Mouse (Mus musculus): ENCODE data around the gene Elmo1.

Gene Elmo1

GRCm38 (mm10) chr13:20257562-20258525 lies 167.4 kb downstream of the Elmo1 start:
- no peak for DNase-seq (ENCODE audit: low spot score in 2 of 2)

DNA sequence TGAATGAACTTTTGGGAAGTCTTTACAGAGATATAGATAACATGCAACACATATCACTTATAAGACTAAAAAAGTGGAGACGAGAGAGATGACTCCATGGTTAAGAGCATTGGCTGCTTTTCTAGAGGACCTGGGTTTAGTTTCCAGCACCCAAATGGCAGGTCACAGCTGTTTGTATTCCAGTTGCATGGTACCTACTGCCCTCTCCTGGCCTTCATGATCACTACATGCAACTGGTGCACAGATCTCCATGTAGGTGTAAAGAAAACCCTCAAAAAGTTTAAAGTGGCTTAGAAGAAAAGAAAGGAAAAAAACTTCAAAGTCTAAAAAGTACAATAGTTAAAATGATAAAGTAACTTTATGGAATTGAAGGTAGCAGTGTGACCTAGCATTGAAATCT lies 172.8 kb downstream of the Elmo1 start:
- DNase-seq (ENCODE audit: low spot score in 2 of 2): no peak

GRCm38 (mm10) chr13:20270148-20270547 lies 179.8 kb downstream of the Elmo1 start:
- no peak for DNase-seq (ENCODE audit: low spot score in 2 of 2)

GRCm38 (mm10) chr13:20271799-20272198 lies 181.4 kb downstream of the Elmo1 start:
- peak in 1 of 2 experiments; percentile 21 for DNase-seq (ENCODE audit: low spot score in 2 of 2)

- DNase-seq (ENCODE audit: low spot score in 2 of 2): peak in 1 of 2 experiments; percentile 27
Measured at GRCm38 (mm10) chr13:20272562-20272961, 182.2 kb downstream of the Elmo1 start.

DNA sequence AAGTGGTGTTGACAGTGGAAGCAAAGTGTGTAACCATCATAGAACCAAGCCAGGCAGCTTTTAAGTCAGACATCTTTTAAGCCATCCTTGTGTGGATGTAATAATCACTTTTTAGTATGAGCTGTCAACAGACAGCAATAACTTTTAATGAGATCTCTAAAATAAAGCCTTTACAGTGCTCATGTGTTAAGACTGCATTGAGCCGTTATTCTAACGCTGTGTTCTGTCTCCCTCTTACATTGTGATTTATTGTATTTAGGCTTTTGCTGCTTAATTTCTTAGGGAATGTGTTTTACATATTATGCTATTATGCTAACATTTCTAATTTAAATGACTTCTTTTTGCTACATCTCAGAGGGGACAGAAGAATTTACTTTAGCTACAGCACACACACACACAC lies 189.5 kb downstream of the Elmo1 start:
- no peak for DNase-seq (ENCODE audit: low spot score in 2 of 2)

DNA sequence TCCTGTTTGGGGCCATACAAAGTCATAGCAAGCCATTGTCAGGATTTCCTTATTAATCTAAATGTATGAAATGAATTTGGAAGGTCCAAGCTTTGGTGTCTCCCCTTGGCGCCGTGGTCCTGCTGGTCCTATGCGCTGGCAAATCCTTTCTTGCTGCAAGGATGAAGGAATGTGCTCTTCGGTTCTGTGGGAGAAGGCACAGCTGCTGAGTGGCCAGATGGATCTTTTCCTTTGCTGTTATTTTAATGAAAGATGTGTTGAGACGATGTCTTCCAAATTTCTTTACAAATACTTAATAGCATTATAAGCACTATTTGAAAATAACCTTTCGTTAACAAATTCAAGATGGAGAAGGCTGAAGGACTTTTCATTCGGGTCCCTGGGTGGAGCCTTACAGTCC lies 193.5 kb downstream of the Elmo1 start:
- DNase-seq (ENCODE audit: low spot score in 2 of 2): no peak

- DNase-seq (ENCODE audit: low spot score in 2 of 2): no peak
Measured at GRCm38 (mm10) chr13:20286680-20287079, 196.3 kb downstream of the Elmo1 start.

- DNase-seq (ENCODE audit: low spot score in 2 of 2): peak in 1 of 2 experiments; percentile 18
Measured at GRCm38 (mm10) chr13:20288393-20288792, 198.0 kb downstream of the Elmo1 start.

DNA sequence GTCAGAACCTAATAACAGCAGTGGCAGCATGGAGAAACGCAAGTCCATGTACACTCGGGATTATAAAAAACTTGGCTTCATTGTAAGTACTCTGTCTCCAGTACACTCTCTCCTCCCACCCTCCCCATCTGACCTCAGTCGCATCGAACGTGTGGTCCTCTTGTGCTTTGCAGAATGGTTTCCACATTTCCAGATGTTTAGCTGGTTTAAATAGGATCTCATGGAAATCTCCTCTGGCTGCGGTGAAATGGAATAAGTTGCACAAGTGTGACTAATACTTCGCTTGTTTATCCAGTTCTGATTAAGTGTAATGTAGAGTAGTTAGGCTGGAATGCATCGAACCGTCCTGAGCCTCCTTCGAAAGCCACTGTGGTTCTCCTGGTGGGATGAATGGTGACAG lies 200.0 kb downstream of the Elmo1 start:
- no peak for DNase-seq (ENCODE audit: low spot score in 2 of 2)

DNA sequence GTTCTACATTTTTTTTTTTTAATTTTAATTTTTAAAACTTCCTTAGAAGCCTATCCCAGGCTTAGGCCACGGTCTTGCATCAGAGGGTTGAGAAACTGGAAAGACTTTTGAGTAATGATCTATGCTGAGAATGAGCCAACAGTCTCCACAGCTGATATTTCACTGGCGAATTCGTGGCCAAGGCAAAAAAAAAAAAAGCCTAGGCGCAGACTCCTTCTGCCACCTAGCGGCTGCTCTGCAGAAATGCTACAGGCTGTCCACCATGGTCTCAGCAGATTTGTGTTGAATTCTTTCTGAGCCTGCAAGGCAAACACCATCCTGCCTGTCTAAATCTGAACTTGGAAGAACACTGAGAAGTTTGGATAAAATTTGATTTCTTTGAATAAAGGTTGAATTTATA lies 202.0 kb downstream of the Elmo1 start:
- DNase-seq (ENCODE audit: low spot score in 2 of 2): peak in 1 of 2 experiments; percentile 29

- no peak for DNase-seq (ENCODE audit: low spot score in 2 of 2)
Measured at GRCm38 (mm10) chr13:20295278-20295970, 205.0 kb downstream of the Elmo1 start.

DNA sequence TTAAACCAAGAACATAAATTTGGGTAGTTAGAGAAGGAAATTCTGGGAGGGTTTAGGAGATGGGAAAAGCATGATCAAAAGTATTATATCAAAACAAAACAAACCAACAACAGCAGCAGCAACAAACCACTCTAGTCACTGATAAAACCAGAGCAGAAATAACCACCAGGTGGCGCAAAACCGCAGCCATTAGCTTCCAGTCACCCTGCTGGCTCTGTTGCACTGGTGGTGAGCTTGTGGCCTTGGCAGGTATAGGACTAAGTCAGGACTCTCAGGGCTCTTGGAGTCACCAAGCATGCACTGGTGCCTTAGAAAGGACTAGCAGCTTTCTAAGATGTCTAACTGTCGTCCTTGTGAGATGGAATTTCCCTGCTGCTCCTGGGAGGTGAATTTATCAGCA lies 207.4 kb downstream of the Elmo1 start:
- peak in 1 of 2 experiments; percentile 55 for DNase-seq (ENCODE audit: low spot score in 2 of 2)

DNA sequence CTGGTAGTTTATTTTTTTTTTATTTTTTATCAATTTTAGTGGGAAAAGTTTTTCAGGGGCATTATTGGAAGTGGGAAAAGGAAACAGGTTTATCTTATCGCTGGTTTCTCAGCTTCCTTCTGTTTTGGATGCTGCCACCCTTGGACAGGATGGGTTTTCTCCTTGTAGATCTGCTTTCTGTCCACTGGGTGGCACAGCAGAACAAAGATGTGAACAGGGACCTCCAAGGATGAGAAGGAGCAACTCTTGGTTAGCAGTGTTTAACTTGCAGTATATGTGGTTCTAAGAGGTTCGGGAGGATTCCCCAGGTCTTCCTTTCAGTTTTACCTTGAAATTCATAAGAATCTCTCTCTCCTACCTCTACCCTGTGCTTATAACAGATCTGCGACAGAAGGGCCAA lies 209.0 kb downstream of the Elmo1 start:
- DNase-seq (ENCODE audit: low spot score in 2 of 2): peak in 1 of 2 experiments; percentile 38

DNA sequence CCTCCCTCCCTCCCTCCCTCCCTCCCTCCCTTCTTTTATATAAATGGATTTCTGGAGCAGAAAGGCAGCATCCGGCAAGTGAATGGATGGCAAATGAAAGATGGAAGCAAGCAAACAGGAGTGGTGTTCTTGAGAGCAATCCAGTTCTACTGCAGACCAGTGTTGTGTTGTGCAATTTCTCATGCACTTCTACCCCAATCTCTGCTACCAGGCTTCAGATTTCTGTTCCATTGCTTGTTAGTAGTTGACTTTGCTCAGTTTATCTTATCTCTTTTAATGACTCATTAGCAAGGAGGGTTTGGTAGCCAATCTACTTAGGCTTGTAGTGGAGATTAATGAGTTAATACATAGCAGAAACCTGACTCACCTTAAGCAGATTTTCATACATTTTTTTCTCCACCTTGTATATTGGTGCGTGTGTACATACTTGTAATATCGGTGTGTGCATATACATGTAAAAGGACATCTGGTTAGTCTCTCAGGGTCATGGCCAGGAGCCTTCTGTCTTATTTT lies 209.7 kb downstream of the Elmo1 start:
- no peak for DNase-seq (ENCODE audit: low spot score in 2 of 2)

DNA sequence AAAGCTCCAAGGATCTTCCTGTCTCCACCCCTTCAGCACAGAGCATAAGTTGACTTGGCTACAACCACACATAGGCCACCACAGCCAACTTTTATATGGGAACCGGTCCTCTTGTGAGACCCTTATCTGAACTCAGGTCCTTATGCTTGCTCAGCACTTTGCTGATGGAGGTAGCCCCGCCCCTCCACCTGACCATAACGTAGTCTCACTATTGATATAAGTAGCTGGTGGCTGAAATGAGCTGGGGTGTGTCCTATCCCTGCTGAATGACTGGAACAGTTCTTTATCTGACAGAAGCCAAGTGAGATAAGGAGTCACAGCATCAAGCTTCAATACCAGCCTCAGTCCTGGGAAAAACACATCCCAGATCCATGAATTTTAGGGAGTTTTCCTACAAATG lies 210.2 kb downstream of the Elmo1 start:
- DNase-seq (ENCODE audit: low spot score in 2 of 2): no peak

- DNase-seq (ENCODE audit: low spot score in 2 of 2): no peak
Measured at GRCm38 (mm10) chr13:20301760-20302159, 211.4 kb downstream of the Elmo1 start.

- no peak for DNase-seq (ENCODE audit: low spot score in 2 of 2)
Measured at GRCm38 (mm10) chr13:20305621-20306020, 215.2 kb downstream of the Elmo1 start.

DNA sequence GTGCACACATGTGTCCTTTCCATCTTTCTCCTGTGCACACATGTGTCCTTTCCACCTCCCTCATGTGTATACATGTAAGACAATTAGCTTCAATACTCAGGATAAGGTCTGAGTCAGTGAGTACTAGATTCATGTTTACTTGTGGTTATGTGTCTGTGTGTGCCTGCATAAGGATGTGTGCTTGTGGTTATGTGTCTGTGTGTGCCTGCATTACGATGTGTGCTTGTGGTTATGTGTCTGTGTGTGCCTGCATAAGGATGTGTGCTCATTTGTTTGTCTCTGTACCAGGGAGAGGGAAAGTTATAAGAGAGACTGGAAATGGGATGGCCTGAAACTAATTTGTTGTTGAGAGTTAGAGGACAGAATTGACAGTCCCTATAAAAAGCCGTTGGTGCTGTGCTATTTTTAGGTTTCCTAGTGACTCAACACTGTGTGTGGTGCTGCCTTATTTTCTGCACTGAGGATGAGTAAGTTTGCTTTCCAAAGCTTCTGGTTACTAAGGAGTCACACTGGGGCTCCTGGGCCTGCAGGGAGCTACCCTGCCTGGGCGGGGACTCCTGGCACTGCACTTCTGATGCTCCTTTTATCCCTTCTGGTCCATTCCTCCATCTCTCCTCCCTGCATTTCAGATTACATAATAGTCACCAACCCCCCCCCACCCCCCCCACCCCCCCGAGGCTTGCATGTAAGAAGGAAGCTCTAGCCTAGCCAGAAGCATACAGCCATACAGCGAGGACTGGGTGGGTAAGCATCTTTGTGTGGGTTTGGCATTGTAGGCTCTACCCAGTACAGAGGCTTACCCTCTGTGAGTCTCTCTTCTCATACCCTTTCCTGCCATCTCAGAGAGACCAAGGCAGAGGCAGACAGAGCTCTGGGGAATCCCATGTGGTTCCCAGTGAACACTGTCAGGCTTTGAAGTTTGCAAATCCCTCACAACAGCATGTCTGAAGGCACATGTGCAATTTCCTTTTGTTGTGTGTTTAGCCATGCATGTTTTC lies 216.1 kb downstream of the Elmo1 start:
- DNase-seq (ENCODE audit: low spot score in 2 of 2): peak; percentile 23 to 45

DNA sequence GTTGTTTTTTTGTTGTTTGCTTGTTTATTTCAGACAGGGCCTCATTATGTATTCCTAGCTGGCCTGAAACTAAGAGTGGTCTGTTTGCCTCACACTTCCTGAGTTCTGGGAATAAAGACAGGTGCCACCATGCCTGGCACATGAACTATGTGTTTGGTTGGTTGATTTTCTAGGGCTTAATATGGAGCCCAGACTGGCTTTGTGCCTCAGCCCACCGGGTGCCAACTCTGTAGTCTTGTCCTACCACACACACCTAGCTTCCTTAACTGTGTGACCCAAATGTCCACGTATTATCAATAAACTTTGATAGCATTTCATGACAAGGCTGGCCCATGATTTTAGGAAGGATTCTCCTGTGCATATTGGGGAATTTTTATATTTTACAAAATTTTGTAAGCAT lies 217.0 kb downstream of the Elmo1 start:
- no peak for DNase-seq (ENCODE audit: low spot score in 2 of 2)

GRCm38 (mm10) chr13:20311612-20312011 lies 221.2 kb downstream of the Elmo1 start:
- peak; percentile 65 to 83 for DNase-seq (ENCODE audit: low spot score in 2 of 2)
